Mouse (Mus musculus): ENCODE measurements at regions not wholly inside any gene's neighbourhood (a gene's known extent, or its start where the extent isn't known, plus 50 kb on each side); places are given as distances from the start of the nearest gene placed in this dataset.

- Histone ChIP-seq H3K4me3 (ENCODE audit: control insufficient read depth, low read depth, low read length) (no peak overlapping the region), H3K27me3 (ENCODE audit: control insufficient read depth, insufficient read depth, low read length) (no peaks in the 10 kb centered on the region), H3K27ac (ENCODE audit: control insufficient read depth, insufficient read depth, low read depth, low read length) (no peak overlapping the region), H3K4me1 (ENCODE audit: control insufficient read depth, insufficient read depth, low read length) (no peaks in the 10 kb centered on the region), H3K36me3 (ENCODE audit: control insufficient read depth, insufficient read depth, low read length) (no peaks in the 10 kb centered on the region)
- TF ChIP-seq POLR2A (IDR thresholded peaks at IDR 0.05; ENCODE audit: control insufficient read depth, low read depth, low read length) (no peak), CTCF (IDR thresholded peaks at IDR 0.05; ENCODE audit: control insufficient read depth, insufficient read depth, insufficient replicate concordance, low read depth, low read length) (no peak)
These were observed 200.1 kb upstream of the Egfl6 start for GRCm38 (mm10) chrX:166785615-166786014.

GRCm38 (mm10) chrX:166783377-166783776 is 197.9 kb upstream of the Egfl6 start:
- H3K4me3 ChIP-seq (ENCODE audit: control insufficient read depth, low read depth, low read length): no peak overlapping the region
- no peaks in the 10 kb centered on the region for H3K27me3 ChIP-seq (ENCODE audit: control insufficient read depth, insufficient read depth, low read length)
- no peaks in the 10 kb centered on the region for H3K4me1 ChIP-seq (ENCODE audit: control insufficient read depth, insufficient read depth, low read length)
- H3K27ac ChIP-seq (ENCODE audit: control insufficient read depth, insufficient read depth, low read depth, low read length): no peak overlapping the region
- TF ChIP-seq CTCF (IDR thresholded peaks at IDR 0.05; ENCODE audit: control insufficient read depth, insufficient read depth, insufficient replicate concordance, low read depth, low read length) (no peak), POLR2A (IDR thresholded peaks at IDR 0.05; ENCODE audit: control insufficient read depth, low read depth, low read length) (no peak)
- no peaks in the 10 kb centered on the region for H3K36me3 ChIP-seq (ENCODE audit: control insufficient read depth, insufficient read depth, low read length)

- no peak for TF ChIP-seq POLR2A (IDR thresholded peaks at IDR 0.05; ENCODE audit: control insufficient read depth, low read depth, low read length)
- no peak for TF ChIP-seq CTCF (IDR thresholded peaks at IDR 0.05; ENCODE audit: control insufficient read depth, insufficient read depth, insufficient replicate concordance, low read depth, low read length)
- no peaks in the 10 kb centered on the region for H3K27me3 ChIP-seq (ENCODE audit: control insufficient read depth, insufficient read depth, low read length)
- no peaks in the 10 kb centered on the region for H3K36me3 ChIP-seq (ENCODE audit: control insufficient read depth, insufficient read depth, low read length)
- no peaks in the 10 kb centered on the region for H3K4me1 ChIP-seq (ENCODE audit: control insufficient read depth, insufficient read depth, low read length)
- no peak overlapping the region for H3K27ac ChIP-seq (ENCODE audit: control insufficient read depth, insufficient read depth, low read depth, low read length)
- no peak overlapping the region for H3K4me3 ChIP-seq (ENCODE audit: control insufficient read depth, low read depth, low read length)
These were observed 194.0 kb upstream of the Egfl6 start for GRCm38 (mm10) chrX:166779334-166780092.

DNA sequence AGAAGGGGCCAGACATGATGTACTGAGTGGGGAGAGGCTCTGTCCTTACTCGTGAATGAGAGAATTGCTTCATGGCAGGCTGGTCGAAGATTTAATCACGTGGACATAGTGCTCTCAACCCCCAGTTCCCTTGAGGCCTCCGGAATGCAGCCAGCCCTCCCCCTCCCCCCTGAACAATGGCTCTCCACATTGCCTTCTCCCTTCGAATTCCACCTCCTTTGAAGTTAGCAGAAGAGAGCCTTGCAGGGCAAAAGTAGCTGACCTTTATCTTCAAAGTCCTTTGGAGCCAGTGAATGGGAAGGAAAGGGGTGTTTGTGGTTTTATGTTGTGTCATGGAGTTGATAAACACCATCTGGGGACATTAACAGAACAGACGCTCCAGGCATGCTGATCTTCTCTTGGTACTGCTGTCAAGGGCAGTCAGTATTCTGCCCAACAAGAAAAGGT is 187.9 kb upstream of the Egfl6 start:
- H3K27me3 ChIP-seq (ENCODE audit: control insufficient read depth, insufficient read depth, low read length): no peaks in the 10 kb centered on the region
- H3K27ac ChIP-seq (ENCODE audit: control insufficient read depth, insufficient read depth, low read depth, low read length): no peak overlapping the region
- H3K36me3 ChIP-seq (ENCODE audit: control insufficient read depth, insufficient read depth, low read length): no peaks in the 10 kb centered on the region
- H3K4me1 ChIP-seq (ENCODE audit: control insufficient read depth, insufficient read depth, low read length): no peaks in the 10 kb centered on the region
- no peak for TF ChIP-seq POLR2A (IDR thresholded peaks at IDR 0.05; ENCODE audit: control insufficient read depth, low read depth, low read length)
- no peak for TF ChIP-seq CTCF (IDR thresholded peaks at IDR 0.05; ENCODE audit: control insufficient read depth, insufficient read depth, insufficient replicate concordance, low read depth, low read length)
- 0 out of 2 replicates have a peak overlapping the region, but pooled peaks have one; percentile 8 for H3K4me3 ChIP-seq (ENCODE audit: control insufficient read depth, low read depth, low read length)

GRCm38 (mm10) chrX:166766991-166767390 is 181.5 kb upstream of the Egfl6 start:
- no peaks in the 10 kb centered on the region for H3K4me1 ChIP-seq (ENCODE audit: control insufficient read depth, insufficient read depth, low read length)
- no peak overlapping the region for H3K27ac ChIP-seq (ENCODE audit: control insufficient read depth, insufficient read depth, low read depth, low read length)
- no peak for TF ChIP-seq CTCF (IDR thresholded peaks at IDR 0.05; ENCODE audit: control insufficient read depth, insufficient read depth, insufficient replicate concordance, low read depth, low read length)
- TF ChIP-seq POLR2A (IDR thresholded peaks at IDR 0.05; ENCODE audit: control insufficient read depth, low read depth, low read length): no peak
- H3K4me3 ChIP-seq (ENCODE audit: control insufficient read depth, low read depth, low read length): no peak overlapping the region
- H3K27me3 ChIP-seq (ENCODE audit: control insufficient read depth, insufficient read depth, low read length): no peaks in the 10 kb centered on the region
- no peaks in the 10 kb centered on the region for H3K36me3 ChIP-seq (ENCODE audit: control insufficient read depth, insufficient read depth, low read length)

DNA sequence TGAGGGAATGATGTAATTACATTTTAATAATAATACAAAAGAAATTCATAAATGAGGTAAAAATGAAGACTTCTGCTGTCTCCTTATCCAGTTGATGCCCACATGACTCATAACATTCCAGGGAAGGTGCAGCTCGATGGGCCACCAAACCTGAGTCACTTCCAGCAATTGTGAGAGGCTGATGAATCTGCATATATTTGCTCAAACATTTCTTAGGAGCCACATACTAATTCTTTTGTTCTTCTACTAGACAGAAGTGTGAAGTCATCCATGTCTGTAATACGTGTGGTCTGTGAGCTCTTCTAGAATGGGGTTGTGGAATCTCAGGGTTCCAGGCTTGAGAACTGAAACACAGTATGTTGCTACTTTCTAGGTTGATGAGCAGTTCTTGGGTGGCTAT is 180.1 kb upstream of the Egfl6 start:
- TF ChIP-seq POLR2A (IDR thresholded peaks at IDR 0.05; ENCODE audit: control insufficient read depth, low read depth, low read length) (no peak), CTCF (IDR thresholded peaks at IDR 0.05; ENCODE audit: control insufficient read depth, insufficient read depth, insufficient replicate concordance, low read depth, low read length) (no peak)

GRCm38 (mm10) chrX:166762098-166762497 is 176.6 kb upstream of the Egfl6 start:
- H3K4me1 ChIP-seq (ENCODE audit: control insufficient read depth, insufficient read depth, low read length): no peaks in the 10 kb centered on the region

More for the DNA sequence above, 180.1 kb upstream of the Egfl6 start:
- no peaks in the 10 kb centered on the region for H3K4me1 ChIP-seq (ENCODE audit: control insufficient read depth, insufficient read depth, low read length)
- no peaks in the 10 kb centered on the region for H3K27me3 ChIP-seq (ENCODE audit: control insufficient read depth, insufficient read depth, low read length)
- H3K4me3 ChIP-seq (ENCODE audit: control insufficient read depth, low read depth, low read length): no peak overlapping the region
- no peaks in the 10 kb centered on the region for H3K36me3 ChIP-seq (ENCODE audit: control insufficient read depth, insufficient read depth, low read length)
- H3K27ac ChIP-seq (ENCODE audit: control insufficient read depth, insufficient read depth, low read depth, low read length): no peak overlapping the region

More at GRCm38 (mm10) chrX:166762098-166762497, 176.6 kb upstream of the Egfl6 start:
- Histone ChIP-seq H3K27me3 (ENCODE audit: control insufficient read depth, insufficient read depth, low read length) (no peaks in the 10 kb centered on the region), H3K36me3 (ENCODE audit: control insufficient read depth, insufficient read depth, low read length) (no peaks in the 10 kb centered on the region), H3K27ac (ENCODE audit: control insufficient read depth, insufficient read depth, low read depth, low read length) (no peak overlapping the region), H3K4me3 (ENCODE audit: control insufficient read depth, low read depth, low read length) (no peak overlapping the region)
- TF ChIP-seq CTCF (IDR thresholded peaks at IDR 0.05; ENCODE audit: control insufficient read depth, insufficient read depth, insufficient replicate concordance, low read depth, low read length) (no peak), POLR2A (IDR thresholded peaks at IDR 0.05; ENCODE audit: control insufficient read depth, low read depth, low read length) (no peak)

All from testis, adult 2 months (tissue).